Mouse (Mus musculus) forebrain, embryonic 11.5 days (tissue): ENCODE results near the gene Lgalsl. TPM values are rescaled to one million over a fixed set of nuclear protein-coding genes. Genes with fewer than 3 reads are reported as not detected.

Experiments used
- ATAC-seq: fragments of 200-750 bp; cut with Nextera tagmentation; replicated peaks from 2 replicates; pipeline ENCODE4 v1.8.0; 2017; ENCODE audit warnings: moderate TSS enrichment; ENCODE audit not compliant: low FRiP score
- DNase-seq: peaks from one replicate; pipeline ENCODE4 v3.0.0-alpha.2; 2017; ENCODE audit warnings: low spot score
- H3K27ac ChIP-seq: fragments of 300-500 bp; sonication (generic); 2 replicates; pipeline ENCODE4 v1.5.1; 2014; ENCODE audit warnings: low read depth, low read length
- H3K27me3 ChIP-seq: fragments of 300-500 bp; sonication (generic); 2 replicates; pipeline ENCODE4 v1.6.1; 2014; ENCODE audit warnings: mild to moderate bottlenecking, low read length, mixed read lengths; ENCODE audit not compliant: control insufficient read depth, insufficient read depth
- H3K36me3 ChIP-seq: fragments of 300-500 bp; sonication (generic); 2 replicates; pipeline ENCODE4 v1.6.1; 2014; ENCODE audit warnings: mild to moderate bottlenecking, low read length, moderate library complexity, mixed read lengths; ENCODE audit not compliant: control insufficient read depth, insufficient read depth
- H3K4me1 ChIP-seq: fragments of 300-500 bp; sonication (generic); replicated peaks from 2 replicates; pipeline ENCODE4 v1.6.1; 2014; ENCODE audit warnings: low read length, mixed read lengths; ENCODE audit not compliant: control insufficient read depth, insufficient read depth
- H3K4me2 ChIP-seq: fragments of 300-500 bp; sonication (generic); 2 replicates; pipeline ENCODE4 v1.6.1; 2014; ENCODE audit warnings: low read depth, mild to moderate bottlenecking, low read length, moderate library complexity, mixed read lengths; ENCODE audit not compliant: severe bottlenecking
- H3K4me3 ChIP-seq: fragments of 300-500 bp; sonication (generic); 2 replicates; pipeline ENCODE4 v1.5.1; 2014; ENCODE audit warnings: low read depth, low read length
- H3K9ac ChIP-seq: fragments of 300-500 bp; sonication (generic); 2 replicates; pipeline ENCODE4 v1.6.1; 2014; ENCODE audit warnings: low read length
- H3K9me3 ChIP-seq: fragments of 300-500 bp; sonication (generic); 2 replicates; pipeline ENCODE4 v1.6.1; 2016; ENCODE audit warnings: low read length, mixed read lengths; ENCODE audit not compliant: control insufficient read depth
- WGBS: fragments of 180-500 bp; shearing (Covaris S2); extraction: QIAGEN DNeasy Blood & Tissue Kit; methylation state at CpG from one replicate; pipeline ENCODE4 v1.1.7; 2014; 5-methylcytosine and 5-hydroxymethylcytosine counted together
- polyA plus RNA-seq: library from polyadenylated mRNA; unstranded; fragments of >200 nt; fragmentation: Nextera tagmentation; extraction: Ambion mirVana; gene quantifications from 2 replicates; pipeline ENCODE4 v1.2.1, GENCODE M21; 2014

Lgalsl gene
- polyA plus RNA-seq, 1 experiment from 2014 or later: 28.6 TPM

- Histone ChIP-seq H3K9ac (no peak overlapping the region), H3K9me3 (no peaks in the 10 kb centered on the region), H3K27ac (no peak overlapping the region), H3K4me3 (no peak overlapping the region), H3K27me3 (no peaks in the 10 kb centered on the region), H3K4me1 (no peaks in the 10 kb centered on the region), H3K4me2 (no peak overlapping the region), H3K36me3 (no peaks in the 10 kb centered on the region)
- WGBS: 83% methylated on average over 5 of the region's 5 CpGs
- no peak for ATAC-seq
- no peak for DNase-seq
Observed at GRCm38 (mm10) chr11:20862101-20862500, 31.2 kb upstream of the Lgalsl start.

- DNase-seq (no peak), ATAC-seq (no peak)
- Histone ChIP-seq H3K27ac (no peak overlapping the region), H3K4me3 (no peak overlapping the region), H3K36me3 (no peaks in the 10 kb centered on the region), H3K9me3 (no peaks in the 10 kb centered on the region), H3K27me3 (no peaks in the 10 kb centered on the region), H3K9ac (no peak overlapping the region), H3K4me2 (no peak overlapping the region), H3K4me1 (no peaks in the 10 kb centered on the region)
- 90% methylated on average over 3 of the region's 3 CpGs for WGBS
Observed at GRCm38 (mm10) chr11:20860351-20860750, 29.5 kb upstream of the Lgalsl start.

GRCm38 (mm10) chr11:20859858-20860257 lies 29.0 kb upstream of the Lgalsl start:
- Histone ChIP-seq H3K36me3 (no peaks in the 10 kb centered on the region), H3K9me3 (no peaks in the 10 kb centered on the region), H3K27me3 (no peaks in the 10 kb centered on the region), H3K27ac (no peak overlapping the region), H3K4me2 (no peak overlapping the region), H3K4me3 (no peak overlapping the region), H3K4me1 (no peaks in the 10 kb centered on the region), H3K9ac (no peak overlapping the region)
- 54% methylated on average over 6 of the region's 6 CpGs for WGBS
- ATAC-seq (no peak), DNase-seq (no peak)

GRCm38 (mm10) chr11:20858921-20859668 lies 28.2 kb upstream of the Lgalsl start:
- Histone ChIP-seq H3K9me3 (no peaks in the 10 kb centered on the region), H3K4me1 (no peaks in the 10 kb centered on the region), H3K27ac (no peak overlapping the region), H3K27me3 (no peaks in the 10 kb centered on the region), H3K9ac (no peak overlapping the region), H3K36me3 (no peaks in the 10 kb centered on the region), H3K4me3 (no peak overlapping the region), H3K4me2 (no peak overlapping the region)
- 32% methylated on average over 9 of the region's 9 CpGs for WGBS
- DNase-seq (no peak), ATAC-seq (no peak)

GRCm38 (mm10) chr11:20857921-20858320 lies 27.1 kb upstream of the Lgalsl start:
- H3K36me3 ChIP-seq: no peaks in the 10 kb centered on the region
- H3K4me3 ChIP-seq: no peak overlapping the region
- H3K27me3 ChIP-seq: no peaks in the 10 kb centered on the region
- no peak overlapping the region for H3K27ac ChIP-seq
- DNase-seq (no peak), ATAC-seq (no peak)
- H3K4me2 ChIP-seq: no peak overlapping the region
- H3K9me3 ChIP-seq: no peaks in the 10 kb centered on the region
- no peak overlapping the region for H3K9ac ChIP-seq
- 79% methylated on average over 4 of the region's 4 CpGs for WGBS
- H3K4me1 ChIP-seq: no peaks in the 10 kb centered on the region

GRCm38 (mm10) chr11:20854032-20854741 lies 23.3 kb upstream of the Lgalsl start:
- no peak overlapping the region for H3K27ac ChIP-seq
- no peak overlapping the region for H3K4me2 ChIP-seq
- no peaks in the 10 kb centered on the region for H3K36me3 ChIP-seq
- WGBS: 46% methylated on average over 4 of the region's 4 CpGs
- H3K9me3 ChIP-seq: no peaks in the 10 kb centered on the region
- ATAC-seq: no peak
- no peak for DNase-seq
- H3K4me1 ChIP-seq: no peaks in the 10 kb centered on the region
- H3K9ac ChIP-seq: no peak overlapping the region
- no peaks in the 10 kb centered on the region for H3K27me3 ChIP-seq
- H3K4me3 ChIP-seq: no peak overlapping the region

GRCm38 (mm10) chr11:20850196-20850595 lies 19.3 kb upstream of the Lgalsl start:
- ATAC-seq (no peak), DNase-seq (no peak)
- Histone ChIP-seq H3K36me3 (no peaks in the 10 kb centered on the region), H3K27ac (no peak overlapping the region; the same call in 1 of the 2 replicates), H3K9me3 (no peaks in the 10 kb centered on the region), H3K4me2 (no peak overlapping the region), H3K9ac (no peak overlapping the region), H3K4me1 (no peaks in the 10 kb centered on the region), H3K4me3 (no peak overlapping the region), H3K27me3 (no peaks in the 10 kb centered on the region)
- 80% methylated on average over 1 of the region's 1 CpGs for WGBS

GRCm38 (mm10) chr11:20849403-20849802 lies 18.5 kb upstream of the Lgalsl start:
- no peak for DNase-seq
- Histone ChIP-seq H3K4me1 (no peaks in the 10 kb centered on the region), H3K27me3 (no peaks in the 10 kb centered on the region), H3K9ac (no peak overlapping the region), H3K36me3 (no peaks in the 10 kb centered on the region), H3K4me2 (no peak overlapping the region), H3K27ac (no peak overlapping the region), H3K9me3 (no peaks in the 10 kb centered on the region), H3K4me3 (no peak overlapping the region)
- no peak for ATAC-seq
- WGBS: 77% methylated on average over 5 of the region's 5 CpGs
